Mouse (Mus musculus) C2C12 (cell line): ENCODE measurements around the gene Pik3r6.

Experiments used
- CTCF ChIP-seq: IDR thresholded peaks from one replicate; pipeline ENCODE4 v1.5.1; 2011; ENCODE audit not compliant: control insufficient read depth, insufficient read depth, insufficient read length
- MAX ChIP-seq: IDR thresholded peaks from one replicate; pipeline ENCODE4 v1.6.1; 2011; ENCODE audit warnings: mild to moderate bottlenecking, control low read depth
- MYOD1 ChIP-seq: IDR thresholded peaks from one replicate; pipeline ENCODE4 v1.6.1; 2011; ENCODE audit warnings: low read depth; ENCODE audit not compliant: control insufficient read depth, insufficient read length
- MYOG ChIP-seq: IDR thresholded peaks from one replicate; pipeline ENCODE4 v1.6.1; 2011; ENCODE audit not compliant: control insufficient read depth, insufficient read length; ENCODE audit errors: extremely low read depth
- USF1 ChIP-seq: IDR thresholded peaks from one replicate; pipeline ENCODE4 v1.6.1; 2011; ENCODE audit warnings: low read depth, mild to moderate bottlenecking, control low read depth, moderate library complexity

GRCm38 (mm10) chr11:68561957-68562950, 59.4 kb downstream of the Pik3r6 start:
- no peak for TF ChIP-seq CTCF
- TF ChIP-seq MYOD1 = no peak
- TF ChIP-seq MAX = no peak
- no peak for TF ChIP-seq USF1
- TF ChIP-seq MYOG = no peak
